Mouse (Mus musculus) limb, embryonic 11.5 days (tissue): ENCODE results near the gene Cx3cr1. TPM values are rescaled to one million over a fixed set of nuclear protein-coding genes. Genes with fewer than 3 reads are reported as not detected.
"Not testable (repeated sequence)": the region's sequence is repeated elsewhere in the genome, so short reads cannot be mapped to it uniquely, and the experiment has no call there.

Experiments
- ATAC-seq: fragments of 200-750 bp; cut with Nextera tagmentation; 2 replicates; pipeline ENCODE4 v1.8.0; 2017; ENCODE audit warnings: low read depth; ENCODE audit not compliant: insufficient number of reproducible peaks, low FRiP score, low TSS enrichment
- DNase-seq: peaks from one replicate; pipeline ENCODE4 v3.0.0-alpha.2; 2015; ENCODE audit warnings: low spot score
- H3K27ac ChIP-seq: fragments of 300-500 bp; sonication (generic); replicated peaks from 2 replicates; pipeline ENCODE4 v1.5.1; 2014; ENCODE audit warnings: low read depth, mild to moderate bottlenecking, low read length
- H3K27me3 ChIP-seq: fragments of 300-500 bp; sonication (generic); 2 replicates; pipeline ENCODE4 v1.6.1; 2014; ENCODE audit warnings: mild to moderate bottlenecking, low read length, mixed read lengths; ENCODE audit not compliant: control insufficient read depth, insufficient read depth
- H3K36me3 ChIP-seq: fragments of 300-500 bp; sonication (generic); 2 replicates; pipeline ENCODE4 v1.6.1; 2014; ENCODE audit warnings: mild to moderate bottlenecking, low read length, moderate library complexity, mixed read lengths; ENCODE audit not compliant: control insufficient read depth, insufficient read depth
- H3K4me1 ChIP-seq: fragments of 300-500 bp; sonication (generic); 2 replicates; pipeline ENCODE4 v1.6.1; 2014; ENCODE audit warnings: low read length, mixed read lengths; ENCODE audit not compliant: control insufficient read depth, insufficient read depth
- H3K4me2 ChIP-seq: fragments of 300-500 bp; sonication (generic); 2 replicates; pipeline ENCODE4 v1.6.1; 2014; ENCODE audit warnings: low read depth, mild to moderate bottlenecking, moderate library complexity; ENCODE audit not compliant: severe bottlenecking
- H3K4me3 ChIP-seq: fragments of 300-500 bp; sonication (generic); 2 replicates; pipeline ENCODE4 v1.5.1; 2014; ENCODE audit warnings: low read depth, low read length
- H3K9ac ChIP-seq: fragments of 300-500 bp; sonication (generic); 2 replicates; pipeline ENCODE4 v1.6.1; 2014; ENCODE audit warnings: mild to moderate bottlenecking, low read length
- H3K9me3 ChIP-seq: fragments of 300-500 bp; sonication (generic); 2 replicates; pipeline ENCODE4 v1.6.1; 2016; ENCODE audit warnings: low read length; ENCODE audit not compliant: control insufficient read depth
- WGBS: fragments of 180-500 bp; shearing (Covaris S2); extraction: QIAGEN DNeasy Blood & Tissue Kit; methylation state at CpG from one replicate; pipeline ENCODE4 v1.1.7; 2014; 5-methylcytosine and 5-hydroxymethylcytosine counted together
- polyA plus RNA-seq: library from polyadenylated mRNA; unstranded; fragments of >200 nt; fragmentation: Nextera tagmentation; extraction: Ambion mirVana; gene quantifications from 2 replicates; pipeline ENCODE4 v1.2.1, GENCODE M21; 2014

Cx3cr1 gene
- polyA plus RNA-seq, 1 experiment from 2014 or later = 2.5 TPM

GRCm38 (mm10) chr9:120016956-120017355 is 52.7 kb downstream of the Cx3cr1 start:
- no peak overlapping the region for H3K4me2 ChIP-seq
- ATAC-seq = no peak
- H3K27me3 ChIP-seq = no peaks in the 10 kb centered on the region
- no peak overlapping the region for H3K4me3 ChIP-seq
- DNase-seq = no peak
- H3K4me1 ChIP-seq = no peaks in the 10 kb centered on the region
- no peaks in the 10 kb centered on the region for H3K9me3 ChIP-seq
- no peak overlapping the region for H3K27ac ChIP-seq
- no peak overlapping the region for H3K9ac ChIP-seq
- no peaks in the 10 kb centered on the region for H3K36me3 ChIP-seq
- WGBS = 65% methylated on average over 10 of the region's 10 CpGs

- DNase-seq (no peak), ATAC-seq (no peak)
- Histone ChIP-seq H3K4me2 (no peak overlapping the region), H3K4me1 (no peaks in the 10 kb centered on the region), H3K4me3 (no peak overlapping the region), H3K9me3 (no peaks in the 10 kb centered on the region), H3K9ac (no peak overlapping the region), H3K27me3 (no peaks in the 10 kb centered on the region), H3K27ac (no peak overlapping the region), H3K36me3 (no peaks in the 10 kb centered on the region)
- 56% methylated on average over 6 of the region's 6 CpGs for WGBS
These were observed 54.9 kb downstream of the Cx3cr1 start for GRCm38 (mm10) chr9:120014828-120015227.

DNA sequence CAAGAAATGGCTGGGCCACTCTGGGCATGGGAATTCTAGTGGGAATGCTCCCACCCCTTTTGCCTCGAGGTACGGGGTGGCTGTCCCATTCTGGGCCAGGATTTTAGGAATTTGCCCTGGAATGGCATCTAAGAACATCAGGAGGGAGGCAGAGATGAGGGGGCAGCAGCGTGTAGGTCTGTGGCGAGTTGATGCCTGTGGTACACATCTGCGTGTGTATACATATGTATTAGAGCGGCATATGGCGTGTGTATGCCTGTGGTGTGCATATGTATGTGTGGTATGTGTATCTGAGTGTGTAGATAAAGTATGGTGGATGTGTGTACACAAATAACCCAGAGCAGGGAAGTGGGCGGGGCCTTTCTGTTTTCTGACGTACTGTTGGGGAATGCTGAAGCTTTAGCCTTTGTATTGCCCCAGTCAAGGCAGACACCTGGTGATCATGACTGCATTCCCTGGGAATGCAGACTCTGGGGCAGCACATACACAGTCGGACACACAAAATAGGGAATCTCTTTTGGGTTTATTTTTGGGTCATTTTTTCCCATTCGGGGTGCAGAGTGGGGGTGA is 56.3 kb downstream of the Cx3cr1 start:
- H3K9me3 ChIP-seq = no peaks in the 10 kb centered on the region
- no peak overlapping the region for H3K4me3 ChIP-seq
- ATAC-seq (no peak), DNase-seq (no peak)
- H3K4me1 ChIP-seq = no peaks in the 10 kb centered on the region
- H3K27ac ChIP-seq = no peak overlapping the region
- no peaks in the 10 kb centered on the region for H3K27me3 ChIP-seq
- H3K36me3 ChIP-seq = no peaks in the 10 kb centered on the region
- H3K9ac ChIP-seq = no peak overlapping the region
- no peak overlapping the region for H3K4me2 ChIP-seq
- WGBS = 74% methylated on average over 11 of the region's 11 CpGs

- no peaks in the 10 kb centered on the region for H3K27me3 ChIP-seq
- no peak overlapping the region for H3K27ac ChIP-seq
- no peak overlapping the region for H3K4me3 ChIP-seq
- H3K9ac ChIP-seq = no peak overlapping the region
- ATAC-seq = no peak
- WGBS = 84% methylated on average over 5 of the region's 5 CpGs
- no peaks in the 10 kb centered on the region for H3K4me1 ChIP-seq
- DNase-seq = no peak
- no peaks in the 10 kb centered on the region for H3K36me3 ChIP-seq
- H3K9me3 ChIP-seq = no peaks in the 10 kb centered on the region
- no peak overlapping the region for H3K4me2 ChIP-seq
These were observed 56.9 kb downstream of the Cx3cr1 start for GRCm38 (mm10) chr9:120012781-120013180.

DNA sequence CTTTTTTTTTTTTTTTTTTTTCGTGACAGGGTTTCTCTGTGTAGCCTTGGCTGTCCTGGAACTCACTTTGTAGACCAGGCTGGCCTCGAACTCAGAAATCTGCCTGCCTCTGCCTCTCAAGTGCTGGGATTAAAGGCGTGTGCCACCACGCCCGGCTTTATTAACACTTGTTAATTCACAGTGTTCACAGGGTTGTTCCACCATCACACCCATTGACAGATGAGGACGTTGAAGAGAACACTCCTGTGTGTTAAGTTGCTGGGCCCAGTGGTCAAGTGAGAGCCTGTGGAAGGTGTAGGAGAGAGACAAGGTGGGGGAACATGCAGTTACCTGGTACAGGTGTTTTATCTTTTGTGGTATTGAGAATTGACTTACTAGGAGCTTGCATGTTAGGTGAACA is 57.5 kb downstream of the Cx3cr1 start:
- not testable (repeated sequence) for H3K27ac ChIP-seq, H3K36me3 ChIP-seq, H3K9ac ChIP-seq, ATAC-seq, H3K4me3 ChIP-seq, H3K27me3 ChIP-seq, H3K9me3 ChIP-seq, DNase-seq, H3K4me2 ChIP-seq, H3K4me1 ChIP-seq
- 89% methylated on average over 6 of the region's 6 CpGs for WGBS

- ATAC-seq = no peak
- H3K4me2 ChIP-seq = peak overlapping the region; percentile 77
These were observed 58.1 kb downstream of the Cx3cr1 start for GRCm38 (mm10) chr9:120011533-120011932.

GRCm38 (mm10) chr9:120010781-120011511 is 58.7 kb downstream of the Cx3cr1 start:
- H3K27me3 ChIP-seq = no peaks in the 10 kb centered on the region
- H3K36me3 ChIP-seq = no peaks in the 10 kb centered on the region
- H3K4me2 ChIP-seq = peak overlapping the region; percentile 77
- ATAC-seq = peak; percentile 89
- H3K4me3 ChIP-seq = peak overlapping the region; percentile 32
- WGBS = 2% methylated on average over 59 of the region's 60 CpGs
- H3K4me1 ChIP-seq = no peaks in the 10 kb centered on the region
- DNase-seq = peak; percentile 94
- H3K9me3 ChIP-seq = no peaks in the 10 kb centered on the region
- H3K9ac ChIP-seq = 0 out of 2 replicates have a peak overlapping the region, but pooled peaks have one; percentile 35
- H3K27ac ChIP-seq = no peak overlapping the region

More at GRCm38 (mm10) chr9:120011533-120011932, 58.1 kb downstream of the Cx3cr1 start:
- Histone ChIP-seq H3K27me3 (no peaks in the 10 kb centered on the region), H3K4me1 (no peaks in the 10 kb centered on the region), H3K9me3 (no peaks in the 10 kb centered on the region), H3K27ac (no peak overlapping the region), H3K9ac (no peak overlapping the region), H3K4me3 (peak overlapping the region; percentile 32), H3K36me3 (no peaks in the 10 kb centered on the region)
- under 1% methylated on average over 10 of the region's 10 CpGs for WGBS
- DNase-seq = peak; percentile 71

DNA sequence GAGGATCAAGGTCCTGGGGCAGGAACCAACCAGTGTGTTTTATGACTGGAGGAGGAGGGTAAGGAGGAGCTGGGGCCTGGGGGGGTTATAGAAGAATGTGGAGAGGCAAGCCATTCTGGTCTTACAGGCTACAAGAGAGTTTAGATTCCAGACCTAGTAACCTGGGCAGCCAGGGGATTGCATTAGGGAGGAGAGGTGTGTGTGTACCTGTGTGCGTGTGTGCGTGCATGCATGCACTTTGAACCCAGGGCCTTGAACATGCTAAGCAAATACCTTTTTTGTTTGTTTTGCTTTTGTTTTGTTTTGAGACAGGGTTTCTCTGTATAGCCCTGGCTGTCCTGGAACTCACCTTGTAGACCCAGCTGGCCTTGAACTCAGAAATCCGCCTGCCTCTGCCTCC is 59.8 kb downstream of the Cx3cr1 start:
- H3K27ac ChIP-seq = no peak overlapping the region
- H3K36me3 ChIP-seq = no peaks in the 10 kb centered on the region
- H3K9ac ChIP-seq = no peak overlapping the region
- DNase-seq (no peak), ATAC-seq (no peak)
- H3K4me3 ChIP-seq = no peak overlapping the region
- H3K9me3 ChIP-seq = no peaks in the 10 kb centered on the region
- no peaks in the 10 kb centered on the region for H3K27me3 ChIP-seq
- no peaks in the 10 kb centered on the region for H3K4me1 ChIP-seq
- H3K4me2 ChIP-seq = no peak overlapping the region
- 84% methylated on average over 3 of the region's 3 CpGs for WGBS
